Mouse (Mus musculus): ENCODE measurements at regions not wholly inside any gene's neighbourhood (a gene's known extent, or its start where the extent isn't known, plus 50 kb on each side); places are given as distances from the start of the nearest gene placed in this dataset.

DNA sequence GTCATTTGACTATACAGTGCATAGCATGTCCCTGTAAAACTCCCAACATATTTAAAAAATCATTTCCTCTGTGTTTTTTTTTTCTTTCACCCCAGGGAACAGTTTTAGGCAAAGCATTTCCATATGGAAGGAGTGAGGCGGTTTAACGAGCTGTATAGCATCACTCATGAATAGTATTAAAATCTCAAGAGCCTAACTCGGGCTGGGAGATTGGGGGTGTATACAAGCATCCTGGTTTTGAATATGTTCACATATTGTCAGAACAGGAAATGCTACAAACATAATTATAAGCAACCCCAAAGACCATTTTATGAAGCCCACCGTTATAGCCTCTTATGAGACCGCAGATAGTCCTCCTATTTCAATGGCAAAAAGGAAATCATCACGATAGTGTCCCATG lies 370.5 kb downstream of the Pros1 start:
- H3K27ac ChIP-seq (ENCODE audit: low read length), result no peak overlapping the region
- no peak overlapping the region for H3K4me2 ChIP-seq (ENCODE audit: low read length)
- no peak overlapping the region for H3K4me3 ChIP-seq (ENCODE audit: low read depth, low read length)
- H3K36me3 ChIP-seq (ENCODE audit: control insufficient read depth, insufficient read depth, low read length), result no peaks in the 10 kb centered on the region
- no peak for ATAC-seq
- H3K4me1 ChIP-seq (ENCODE audit: control insufficient read depth, insufficient read depth, low read length), result no peaks in the 10 kb centered on the region
- H3K9me3 ChIP-seq (replicated peaks; ENCODE audit: control insufficient read depth, low read length, poor library complexity, severe bottlenecking), result no peaks in the 10 kb centered on the region
- no peaks in the 10 kb centered on the region for H3K27me3 ChIP-seq (ENCODE audit: control insufficient read depth, insufficient read depth, low read depth, low read length)
- 64% methylated on average over 6 of the region's 6 CpGs for WGBS
- H3K9ac ChIP-seq (ENCODE audit: low read depth, low read length), result no peak overlapping the region

DNA sequence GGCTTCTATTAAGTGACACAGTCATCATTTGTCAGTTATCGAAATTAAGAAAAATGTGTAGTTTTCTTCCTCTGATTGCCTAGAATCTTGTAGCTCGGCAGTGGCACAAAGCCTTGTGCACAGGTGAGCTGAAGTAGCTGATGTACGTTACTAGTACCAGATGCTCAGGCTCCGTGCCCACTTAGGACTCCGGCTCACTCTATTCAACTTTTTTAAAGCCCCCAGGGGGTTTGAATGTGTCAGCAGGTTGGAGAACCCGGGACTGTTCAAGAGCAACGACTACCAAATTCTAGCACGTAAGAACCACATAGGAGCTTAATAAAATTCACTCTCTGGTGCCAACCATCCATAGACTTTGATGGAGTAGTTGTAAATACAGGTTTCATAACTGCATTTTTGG lies 371.0 kb downstream of the Pros1 start:
- no peak for ATAC-seq

GRCm38 (mm10) chr16:63229135-63229534 lies 375.0 kb downstream of the Pros1 start:
- H3K9ac ChIP-seq (ENCODE audit: low read depth, low read length), result no peak overlapping the region
- 31% methylated on average over 1 of the region's 1 CpGs for WGBS

More for the DNA sequence above, 371.0 kb downstream of the Pros1 start:
- Histone ChIP-seq H3K4me3 (ENCODE audit: low read depth, low read length) (no peak overlapping the region), H3K9me3 (replicated peaks; ENCODE audit: control insufficient read depth, low read length, poor library complexity, severe bottlenecking) (no peaks in the 10 kb centered on the region), H3K4me2 (ENCODE audit: low read length) (no peak overlapping the region), H3K27ac (ENCODE audit: low read length) (no peak overlapping the region), H3K9ac (ENCODE audit: low read depth, low read length) (no peak overlapping the region), H3K36me3 (ENCODE audit: control insufficient read depth, insufficient read depth, low read length) (no peaks in the 10 kb centered on the region), H3K27me3 (ENCODE audit: control insufficient read depth, insufficient read depth, low read depth, low read length) (no peaks in the 10 kb centered on the region), H3K4me1 (ENCODE audit: control insufficient read depth, insufficient read depth, low read length) (no peaks in the 10 kb centered on the region)
- WGBS, result 82% methylated on average over 8 of the region's 8 CpGs

GRCm38 (mm10) chr16:63229567-63229966 lies 375.5 kb downstream of the Pros1 start:
- no peaks in the 10 kb centered on the region for H3K27me3 ChIP-seq (ENCODE audit: control insufficient read depth, insufficient read depth, low read depth, low read length)
- 79% methylated on average over 3 of the region's 3 CpGs for WGBS

More at GRCm38 (mm10) chr16:63229135-63229534, 375.0 kb downstream of the Pros1 start:
- Histone ChIP-seq H3K36me3 (ENCODE audit: control insufficient read depth, insufficient read depth, low read length) (no peaks in the 10 kb centered on the region), H3K27ac (ENCODE audit: low read length) (no peak overlapping the region), H3K4me2 (ENCODE audit: low read length) (no peak overlapping the region), H3K4me1 (ENCODE audit: control insufficient read depth, insufficient read depth, low read length) (no peaks in the 10 kb centered on the region), H3K27me3 (ENCODE audit: control insufficient read depth, insufficient read depth, low read depth, low read length) (no peaks in the 10 kb centered on the region), H3K4me3 (ENCODE audit: low read depth, low read length) (no peak overlapping the region), H3K9me3 (replicated peaks; ENCODE audit: control insufficient read depth, low read length, poor library complexity, severe bottlenecking) (no peaks in the 10 kb centered on the region)
- ATAC-seq, result no peak

DNA sequence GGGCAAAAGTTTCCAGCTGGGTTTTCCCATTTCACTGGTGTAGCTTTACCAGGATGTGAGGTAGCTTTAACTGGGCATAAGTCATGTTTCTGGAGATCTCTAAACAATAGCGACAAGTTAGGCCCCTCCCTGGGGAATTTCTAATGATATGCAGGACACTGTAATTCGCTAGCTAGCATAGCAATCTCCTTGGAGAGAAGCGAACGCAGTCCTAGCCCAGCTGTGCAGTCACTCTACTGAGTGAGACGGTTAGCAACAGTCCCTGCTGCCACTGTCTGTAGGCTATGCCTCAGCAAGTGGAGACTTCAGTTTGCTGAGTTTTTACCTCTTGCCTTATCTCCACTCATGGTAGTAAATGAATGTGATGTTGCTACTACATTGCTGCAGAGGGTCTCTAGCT lies 416.1 kb downstream of the Pros1 start:
- no peak for ATAC-seq

More at GRCm38 (mm10) chr16:63229567-63229966, 375.5 kb downstream of the Pros1 start:
- Histone ChIP-seq H3K36me3 (ENCODE audit: control insufficient read depth, insufficient read depth, low read length) (no peaks in the 10 kb centered on the region), H3K9ac (ENCODE audit: low read depth, low read length) (no peak overlapping the region), H3K4me3 (ENCODE audit: low read depth, low read length) (no peak overlapping the region), H3K9me3 (replicated peaks; ENCODE audit: control insufficient read depth, low read length, poor library complexity, severe bottlenecking) (no peaks in the 10 kb centered on the region), H3K27ac (ENCODE audit: low read length) (no peak overlapping the region), H3K4me1 (ENCODE audit: control insufficient read depth, insufficient read depth, low read length) (no peaks in the 10 kb centered on the region), H3K4me2 (ENCODE audit: low read length) (no peak overlapping the region)
- no peak for ATAC-seq

DNA sequence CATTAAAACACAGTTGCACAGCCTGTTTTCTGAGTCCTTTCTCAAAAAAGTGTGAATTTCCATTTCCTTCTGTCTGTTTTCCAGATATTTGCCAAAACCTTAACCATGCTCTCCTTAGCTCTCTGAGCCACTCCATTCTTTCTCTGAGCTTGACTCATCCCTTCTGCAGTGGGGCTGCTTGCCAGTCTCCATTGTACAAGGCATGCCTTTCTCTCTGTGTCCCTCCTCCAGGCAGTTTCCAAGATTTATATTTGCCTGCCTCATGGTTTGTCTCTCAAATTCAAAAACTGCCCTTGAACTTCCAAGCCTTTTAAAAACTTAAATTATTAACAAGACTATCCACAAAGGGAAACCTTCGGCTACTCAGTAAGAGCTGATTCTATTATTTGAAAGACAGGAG lies 423.4 kb downstream of the Pros1 start:
- Histone ChIP-seq H3K27me3 (ENCODE audit: control insufficient read depth, insufficient read depth, low read depth, low read length) (no peaks in the 10 kb centered on the region), H3K27ac (ENCODE audit: low read length) (no peak overlapping the region), H3K9ac (ENCODE audit: low read depth, low read length) (no peak overlapping the region), H3K4me1 (ENCODE audit: control insufficient read depth, insufficient read depth, low read length) (peaks cover 3% of the 10 kb centered on the region; the same call in 1 of the 2 replicates), H3K4me3 (ENCODE audit: low read depth, low read length) (no peak overlapping the region), H3K9me3 (replicated peaks; ENCODE audit: control insufficient read depth, low read length, poor library complexity, severe bottlenecking) (no peaks in the 10 kb centered on the region), H3K36me3 (ENCODE audit: control insufficient read depth, insufficient read depth, low read length) (no peaks in the 10 kb centered on the region), H3K4me2 (ENCODE audit: low read length) (no peak overlapping the region)
- ATAC-seq, result no peak
- WGBS, result 58% methylated on average over 1 of the region's 1 CpGs

More for the DNA sequence above, 416.1 kb downstream of the Pros1 start:
- Histone ChIP-seq H3K4me3 (ENCODE audit: low read depth, low read length) (no peak overlapping the region), H3K4me1 (ENCODE audit: control insufficient read depth, insufficient read depth, low read length) (no peaks in the 10 kb centered on the region), H3K9ac (ENCODE audit: low read depth, low read length) (no peak overlapping the region), H3K27ac (ENCODE audit: low read length) (no peak overlapping the region), H3K27me3 (ENCODE audit: control insufficient read depth, insufficient read depth, low read depth, low read length) (no peaks in the 10 kb centered on the region), H3K4me2 (ENCODE audit: low read length) (no peak overlapping the region), H3K36me3 (ENCODE audit: control insufficient read depth, insufficient read depth, low read length) (no peaks in the 10 kb centered on the region), H3K9me3 (replicated peaks; ENCODE audit: control insufficient read depth, low read length, poor library complexity, severe bottlenecking) (no peaks in the 10 kb centered on the region)
- WGBS, result 27% methylated on average over 5 of the region's 5 CpGs

GRCm38 (mm10) chr16:63278259-63278697 lies 424.2 kb downstream of the Pros1 start:
- peaks cover 3% of the 10 kb centered on the region; the same call in 1 of the 2 replicates for H3K4me1 ChIP-seq (ENCODE audit: control insufficient read depth, insufficient read depth, low read length)
- H3K4me2 ChIP-seq (ENCODE audit: low read length), result no peak overlapping the region
- no peak overlapping the region for H3K4me3 ChIP-seq (ENCODE audit: low read depth, low read length)
- no peak overlapping the region for H3K27ac ChIP-seq (ENCODE audit: low read length)
- H3K36me3 ChIP-seq (ENCODE audit: control insufficient read depth, insufficient read depth, low read length), result no peaks in the 10 kb centered on the region
- 26% methylated on average over 2 of the region's 2 CpGs for WGBS
- H3K9ac ChIP-seq (ENCODE audit: low read depth, low read length), result no peak overlapping the region
- no peaks in the 10 kb centered on the region for H3K27me3 ChIP-seq (ENCODE audit: control insufficient read depth, insufficient read depth, low read depth, low read length)
- peak; percentile 62; the same call in 1 of the 2 replicates for ATAC-seq
- H3K9me3 ChIP-seq (replicated peaks; ENCODE audit: control insufficient read depth, low read length, poor library complexity, severe bottlenecking), result no peaks in the 10 kb centered on the region

DNA sequence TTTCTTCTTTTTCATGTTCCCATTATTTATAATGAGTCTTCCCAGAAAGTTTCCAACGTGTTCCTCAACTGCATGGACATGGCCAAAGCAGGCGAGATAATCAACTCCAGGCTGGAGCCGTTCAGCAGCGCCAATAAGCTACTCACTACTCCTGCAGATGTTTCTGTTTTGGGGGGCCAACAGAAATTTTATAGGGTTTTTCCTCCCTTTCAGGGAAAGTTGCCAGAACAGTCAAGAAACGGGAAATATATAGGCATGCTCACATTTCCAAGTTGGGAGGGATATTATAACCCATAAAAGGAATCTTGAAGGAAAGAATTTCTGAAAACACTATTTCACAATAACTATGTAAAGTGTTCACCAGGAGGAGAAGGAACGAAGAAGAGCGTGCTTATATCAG lies 433.5 kb downstream of the Pros1 start:
- H3K4me2 ChIP-seq (ENCODE audit: low read length), result no peak overlapping the region
- H3K27me3 ChIP-seq (ENCODE audit: control insufficient read depth, insufficient read depth, low read depth, low read length), result no peaks in the 10 kb centered on the region
- WGBS, result 89% methylated on average over 7 of the region's 7 CpGs
- H3K4me3 ChIP-seq (ENCODE audit: low read depth, low read length), result no peak overlapping the region
- no peak overlapping the region for H3K9ac ChIP-seq (ENCODE audit: low read depth, low read length)
- H3K9me3 ChIP-seq (replicated peaks; ENCODE audit: control insufficient read depth, low read length, poor library complexity, severe bottlenecking), result no peaks in the 10 kb centered on the region
- H3K36me3 ChIP-seq (ENCODE audit: control insufficient read depth, insufficient read depth, low read length), result no peaks in the 10 kb centered on the region
- H3K27ac ChIP-seq (ENCODE audit: low read length), result no peak overlapping the region
- H3K4me1 ChIP-seq (ENCODE audit: control insufficient read depth, insufficient read depth, low read length), result no peaks in the 10 kb centered on the region
- no peak for ATAC-seq

GRCm38 (mm10) chr16:63311676-63312075 lies 457.6 kb downstream of the Pros1 start:
- ATAC-seq, result no peak
- WGBS, result 94% methylated on average over 1 of the region's 1 CpGs
- Histone ChIP-seq H3K27me3 (ENCODE audit: control insufficient read depth, insufficient read depth, low read depth, low read length) (no peaks in the 10 kb centered on the region), H3K36me3 (ENCODE audit: control insufficient read depth, insufficient read depth, low read length) (no peaks in the 10 kb centered on the region), H3K27ac (ENCODE audit: low read length) (no peak overlapping the region), H3K4me2 (ENCODE audit: low read length) (no peak overlapping the region), H3K9me3 (replicated peaks; ENCODE audit: control insufficient read depth, low read length, poor library complexity, severe bottlenecking) (no peaks in the 10 kb centered on the region), H3K4me3 (ENCODE audit: low read depth, low read length) (no peak overlapping the region), H3K4me1 (ENCODE audit: control insufficient read depth, insufficient read depth, low read length) (no peaks in the 10 kb centered on the region), H3K9ac (ENCODE audit: low read depth, low read length) (no peak overlapping the region)

All from midbrain, embryonic 16.5 days (tissue).